Mouse (Mus musculus) kidney, embryonic 14.5 days (tissue): Measurements from ENCODE around the gene Qrich2. TPM values are rescaled to one million over a fixed set of nuclear protein-coding genes. Genes with fewer than 3 reads are reported as not detected.
A peak's percentile ranks its signal among the peaks of the same experiment; 100 is the strongest.
"Not testable (repeated sequence)": the region's sequence is repeated elsewhere in the genome, so short reads cannot be mapped to it uniquely, and the experiment has no call there.

Experiments
- ATAC-seq: fragments of 200-750 bp; cut with Nextera tagmentation; 2 replicates; pipeline ENCODE4 v1.8.0; 2017; ENCODE audit warnings: moderate number of reproducible peaks, mild to moderate bottlenecking, moderate TSS enrichment, moderate library complexity; ENCODE audit not compliant: low FRiP score, low TSS enrichment
- H3K27ac ChIP-seq: fragments of 300-500 bp; sonication (generic); 2 replicates; pipeline ENCODE4 v1.5.1; 2014; ENCODE audit warnings: low read depth, mild to moderate bottlenecking, low read length, moderate library complexity, mixed read lengths
- H3K27me3 ChIP-seq: fragments of 300-500 bp; sonication (generic); 2 replicates; pipeline ENCODE4 v1.6.1; 2014; ENCODE audit warnings: mild to moderate bottlenecking, low read length; ENCODE audit not compliant: control insufficient read depth, insufficient read depth
- H3K36me3 ChIP-seq: fragments of 300-500 bp; sonication (generic); 2 replicates; pipeline ENCODE4 v1.6.1; 2014; ENCODE audit warnings: low read length, mixed read lengths; ENCODE audit not compliant: control insufficient read depth, insufficient read depth
- H3K4me1 ChIP-seq: fragments of 300-500 bp; sonication (generic); 2 replicates; pipeline ENCODE4 v1.6.1; 2014; ENCODE audit warnings: low read length, mixed read lengths; ENCODE audit not compliant: control insufficient read depth, insufficient read depth
- H3K4me2 ChIP-seq: fragments of 300-500 bp; sonication (generic); replicated peaks from 2 replicates; pipeline ENCODE4 v1.6.1; 2014; ENCODE audit warnings: low read depth, mild to moderate bottlenecking, low read length
- H3K4me3 ChIP-seq: fragments of 300-500 bp; sonication (generic); 2 replicates; pipeline ENCODE4 v1.5.1; 2014; ENCODE audit warnings: mild to moderate bottlenecking, low read length
- H3K9ac ChIP-seq: fragments of 300-500 bp; sonication (generic); 2 replicates; pipeline ENCODE4 v1.6.1; 2014; ENCODE audit warnings: low read depth, mild to moderate bottlenecking, low read length, moderate library complexity
- H3K9me3 ChIP-seq: fragments of 300-500 bp; sonication (generic); 2 replicates; pipeline ENCODE4 v1.6.1; 2016; ENCODE audit warnings: low read length; ENCODE audit not compliant: control insufficient read depth
- WGBS: fragments of 180-500 bp; shearing (Covaris S2); extraction: QIAGEN DNeasy Blood & Tissue Kit; methylation state at CpG from one replicate; pipeline ENCODE4 v1.1.7; 2014; 5-methylcytosine and 5-hydroxymethylcytosine counted together
- polyA plus RNA-seq: library from polyadenylated mRNA; unstranded; fragments of >200 nt; fragmentation: Nextera tagmentation; extraction: Ambion mirVana; gene quantifications from 2 replicates; pipeline ENCODE4 v1.2.1, GENCODE M21; 2014

Gene Qrich2
- polyA plus RNA-seq, 1 experiment from 2014 or later = 0.39 TPM

GRCm38 (mm10) chr11:116412904-116413630, 53.0 kb downstream of the Qrich2 start, which contains the start of gene Rnf157:
Rnf157 (minus strand) TSS chr11:116413032.
- Histone ChIP-seq H3K4me1 (peaks cover 17% of the 10 kb centered on the region), H3K9ac (peak within 1 kb of the TSS; percentile 87), H3K4me3 (peak within 1 kb of the TSS; percentile 76), H3K4me2 (peak within 1 kb of the TSS; percentile 100), H3K9me3 (no peaks in the 10 kb centered on the region), H3K27ac (peak within 1 kb of the TSS; percentile 61; the same call in 1 of the 2 replicates), H3K36me3 (no peaks in the 10 kb centered on the region), H3K27me3 (no peaks in the 10 kb centered on the region)
- WGBS = 2% methylated on average over 72 of the region's 82 CpGs
- peak; percentile 89 for ATAC-seq

- Histone ChIP-seq H3K4me1 (peaks cover 14% of the 10 kb centered on the region), H3K36me3 (no peaks in the 10 kb centered on the region), H3K4me3 (peak overlapping the region; percentile 76), H3K27me3 (no peaks in the 10 kb centered on the region), H3K9ac (peak overlapping the region; percentile 87), H3K4me2 (peak overlapping the region; percentile 100), H3K27ac (no peak overlapping the region), H3K9me3 (no peaks in the 10 kb centered on the region)
- peak; percentile 53 for ATAC-seq
- under 1% methylated on average over 64 of the region's 76 CpGs for WGBS
These were observed 53.8 kb downstream of the Qrich2 start for GRCm38 (mm10) chr11:116412028-116412827.

GRCm38 (mm10) chr11:116411582-116411981, 54.5 kb downstream of the Qrich2 start:
- peak overlapping the region; percentile 4; the same call in 1 of the 2 replicates for H3K9ac ChIP-seq
- H3K9me3 ChIP-seq = no peaks in the 10 kb centered on the region
- ATAC-seq = no peak
- peaks cover 14% of the 10 kb centered on the region for H3K4me1 ChIP-seq
- H3K27ac ChIP-seq = no peak overlapping the region
- H3K4me3 ChIP-seq = peak overlapping the region; percentile 76
- H3K36me3 ChIP-seq = no peaks in the 10 kb centered on the region
- no peaks in the 10 kb centered on the region for H3K27me3 ChIP-seq
- 25% methylated on average over 6 of the region's 6 CpGs for WGBS
- H3K4me2 ChIP-seq = peak overlapping the region; percentile 100

- not testable (repeated sequence) for H3K27ac ChIP-seq, H3K9me3 ChIP-seq, H3K9ac ChIP-seq, H3K36me3 ChIP-seq, H3K27me3 ChIP-seq, H3K4me2 ChIP-seq, H3K4me3 ChIP-seq, ATAC-seq
- peaks cover 14% of the 10 kb centered on the region for H3K4me1 ChIP-seq
- 93% methylated on average over 4 of the region's 4 CpGs for WGBS
These were observed 55.6 kb downstream of the Qrich2 start for GRCm38 (mm10) chr11:116410415-116410814.

GRCm38 (mm10) chr11:116409008-116409407, 57.0 kb downstream of the Qrich2 start:
- Histone ChIP-seq H3K9me3 (no peaks in the 10 kb centered on the region), H3K9ac (no peak overlapping the region), H3K4me3 (no peak overlapping the region), H3K27me3 (no peaks in the 10 kb centered on the region), H3K36me3 (0 out of 2 replicates have a peak, but pooled peaks cover under 1% of the 10 kb centered on the region), H3K27ac (no peak overlapping the region), H3K4me2 (no peak overlapping the region), H3K4me1 (peaks cover 14% of the 10 kb centered on the region)
- WGBS = 74% methylated on average over 3 of the region's 3 CpGs
- no peak for ATAC-seq

GRCm38 (mm10) chr11:116406231-116406728, 59.8 kb downstream of the Qrich2 start:
- Histone ChIP-seq H3K4me2 (no peak overlapping the region), H3K4me1 (peaks cover under 1% of the 10 kb centered on the region), H3K27ac (no peak overlapping the region), H3K27me3 (no peaks in the 10 kb centered on the region), H3K36me3 (peaks cover 7% of the 10 kb centered on the region; the same call in 1 of the 2 replicates), H3K4me3 (no peak overlapping the region), H3K9ac (no peak overlapping the region), H3K9me3 (no peaks in the 10 kb centered on the region)
- ATAC-seq = no peak
- 94% methylated on average over 16 of the region's 16 CpGs for WGBS

GRCm38 (mm10) chr11:116405601-116406000, 60.4 kb downstream of the Qrich2 start:
- 90% methylated on average over 4 of the region's 4 CpGs for WGBS

GRCm38 (mm10) chr11:116400560-116400959, 65.5 kb downstream of the Qrich2 start:
- Histone ChIP-seq H3K27me3 (no peaks in the 10 kb centered on the region), H3K27ac (0 out of 2 replicates have a peak overlapping the region, but pooled peaks have one; percentile 43), H3K4me1 (no peaks in the 10 kb centered on the region), H3K36me3 (peaks cover 9% of the 10 kb centered on the region; the same call in 1 of the 2 replicates), H3K9me3 (no peaks in the 10 kb centered on the region), H3K4me2 (no peak overlapping the region), H3K4me3 (no peak overlapping the region), H3K9ac (no peak overlapping the region)
- WGBS = 41% methylated on average over 4 of the region's 4 CpGs
- no peak for ATAC-seq

More at GRCm38 (mm10) chr11:116405601-116406000, 60.4 kb downstream of the Qrich2 start:
- ATAC-seq = no peak
- Histone ChIP-seq H3K36me3 (peaks cover 7% of the 10 kb centered on the region; the same call in 1 of the 2 replicates), H3K4me2 (no peak overlapping the region), H3K9me3 (no peaks in the 10 kb centered on the region), H3K27ac (no peak overlapping the region), H3K4me3 (no peak overlapping the region), H3K9ac (no peak overlapping the region), H3K4me1 (no peaks in the 10 kb centered on the region), H3K27me3 (no peaks in the 10 kb centered on the region)
